Mouse (Mus musculus) liver, adult 2 months (tissue): Measurements from ENCODE around the gene Nit2.
"Not testable (repeated sequence)": the region's sequence is repeated elsewhere in the genome, so short reads cannot be mapped to it uniquely, and the experiment has no call there.

Experiments used
- CTCF ChIP-seq: fragments of 200-500 bp; IDR thresholded peaks from 2 replicates; pipeline ENCODE4 v1.5.1; 2011; ENCODE audit warnings: low read depth, low read length, control low read depth
- POLR2A ChIP-seq: fragments of 200-500 bp; IDR thresholded peaks from 2 replicates; pipeline ENCODE4 v1.6.1; 2011; ENCODE audit warnings: low read length, control low read depth; ENCODE audit not compliant: insufficient read depth; ENCODE audit errors: extremely low read depth

- not testable (repeated sequence) for TF ChIP-seq CTCF, POLR2A
Observed at GRCm38 (mm10) chr16:57174480-57174879, 7.3 kb upstream of the Nit2 start.
